Mouse (Mus musculus): Measurements from ENCODE around the gene Ttc36. TPM values are rescaled to one million over a fixed set of nuclear protein-coding genes. Genes with fewer than 3 reads are reported as not detected.
"Not testable (repeated sequence)": the region's sequence is repeated elsewhere in the genome, so short reads cannot be mapped to it uniquely, and the experiment has no call there.

Ttc36 gene
- polyA plus RNA-seq, 1 experiment from 2014 or later = not detected

DNA sequence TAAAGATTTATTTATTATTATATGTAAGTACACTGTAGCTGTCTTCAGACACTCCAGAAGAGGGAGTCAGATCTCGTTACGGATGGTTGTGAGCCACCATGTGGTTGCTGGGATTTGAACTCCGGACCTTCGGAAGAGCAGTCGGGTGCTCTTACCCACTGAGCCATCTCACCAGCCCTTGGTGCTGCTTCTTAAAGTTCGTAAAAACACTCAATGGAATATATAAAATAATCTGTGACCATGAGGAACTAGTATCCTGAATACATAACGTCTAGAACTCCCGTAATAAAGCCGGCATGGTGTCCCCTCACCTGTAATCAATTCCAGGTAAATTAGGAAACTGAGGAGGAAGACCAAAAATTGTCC, 34.9 kb downstream of the Ttc36 start:
- H3K4me1 ChIP-seq = peaks cover 25% of the 10 kb centered on the region
- H3K9me3 ChIP-seq; H3K27me3 ChIP-seq (replicated peaks); H3K36me3 ChIP-seq (replicated peaks); H3K9ac ChIP-seq; ATAC-seq (replicated peaks): not testable (repeated sequence)
- WGBS = 36% methylated on average over 9 of the region's 9 CpGs
- H3K27ac ChIP-seq = peak overlapping the region; percentile 98
- peak overlapping the region; percentile 77 for H3K4me3 ChIP-seq
- H3K4me2 ChIP-seq = peak overlapping the region; percentile 78

- Histone ChIP-seq H3K4me1 (peaks cover 25% of the 10 kb centered on the region), H3K27me3 (replicated peaks) (no peaks in the 10 kb centered on the region), H3K4me2 (peak within 1 kb of the TSS; percentile 78), H3K4me3 (peak within 1 kb of the TSS; percentile 77), H3K27ac (peak within 1 kb of the TSS; percentile 98), H3K36me3 (replicated peaks) (no peaks in the 10 kb centered on the region), H3K9me3 (no peaks in the 10 kb centered on the region), H3K9ac (peak within 1 kb of the TSS; percentile 98)
- ATAC-seq (replicated peaks) = peak; percentile 92
- WGBS = under 1% methylated on average over 82 of the region's 82 CpGs
Measured at GRCm38 (mm10) chr9:44767101-44768028, 35.5 kb downstream of the Ttc36 start, which contains the start of the genes Arcn1 and Ift46. TSS of gene Arcn1 (minus strand) at chr9:44767845. TSS of gene Ift46 (plus strand) at chr9:44767908.

GRCm38 (mm10) chr9:44760873-44761272, 42.0 kb downstream of the Ttc36 start:
- Histone ChIP-seq H3K4me1 (peaks cover 15% of the 10 kb centered on the region), H3K36me3 (replicated peaks) (peaks cover 8% of the 10 kb centered on the region), H3K4me3 (no peak overlapping the region), H3K9me3 (no peaks in the 10 kb centered on the region), H3K27ac (no peak overlapping the region), H3K4me2 (no peak overlapping the region), H3K27me3 (replicated peaks) (no peaks in the 10 kb centered on the region), H3K9ac (no peak overlapping the region)
- no peak for ATAC-seq (replicated peaks)
- 93% methylated on average over 2 of the region's 2 CpGs for WGBS

Other genes starting within 250 kb of the Ttc36 start
- gene Cxcr5, start 241.2 kb downstream of the Ttc36 start, polyA plus RNA-seq (2015; fragmentation: Nextera tagmentation; extraction: Ambion mirVana) = not detected in 2 replicates
- gene Ddx6, start 198.2 kb downstream of the Ttc36 start, polyA plus RNA-seq (2015; fragmentation: Nextera tagmentation; extraction: Ambion mirVana) = 20.7 and 22.6 TPM in 2 replicates
- gene Treh, start 129.8 kb downstream of the Ttc36 start, polyA plus RNA-seq (2015; fragmentation: Nextera tagmentation; extraction: Ambion mirVana) = not detected in 2 replicates
- 56.5 and 58.9 TPM in 2 replicates for gene Phldb1, start 67.9 kb downstream of the Ttc36 start, polyA plus RNA-seq (2015; fragmentation: Nextera tagmentation; extraction: Ambion mirVana)
- gene Arcn1, start 35.2 kb downstream of the Ttc36 start, polyA plus RNA-seq (2015; fragmentation: Nextera tagmentation; extraction: Ambion mirVana) = 134 and 136 TPM in 2 replicates
- 168 and 169 TPM in 2 replicates for gene Ift46, start 35.2 kb downstream of the Ttc36 start, polyA plus RNA-seq (2015; fragmentation: Nextera tagmentation; extraction: Ambion mirVana)
- gene Tmem25, start 3.8 kb downstream of the Ttc36 start, polyA plus RNA-seq (2015; fragmentation: Nextera tagmentation; extraction: Ambion mirVana) = 16.1 and 18.3 TPM in 2 replicates
- gene Kmt2a, start 78.2 kb upstream of the Ttc36 start, polyA plus RNA-seq (2015; fragmentation: Nextera tagmentation; extraction: Ambion mirVana) = 23.5 and 25.6 TPM in 2 replicates
- gene Atp5l, start 117.7 kb upstream of the Ttc36 start, polyA plus RNA-seq (2015; fragmentation: Nextera tagmentation; extraction: Ambion mirVana) = 670 and 687 TPM in 2 replicates
- gene Ube4a, start 162.5 kb upstream of the Ttc36 start, polyA plus RNA-seq (2015; fragmentation: Nextera tagmentation; extraction: Ambion mirVana) = 35.7 and 40.5 TPM in 2 replicates
- not detected in 2 replicates for gene Cd3g, start 177.4 kb upstream of the Ttc36 start, polyA plus RNA-seq (2015; fragmentation: Nextera tagmentation; extraction: Ambion mirVana)
- not detected in 2 replicates for gene Cd3d, start 178.7 kb upstream of the Ttc36 start, polyA plus RNA-seq (2015; fragmentation: Nextera tagmentation; extraction: Ambion mirVana)
- 0.09 TPM in 1 of 2 replicates, not detected in the other for gene Cd3e, start 206.6 kb upstream of the Ttc36 start, polyA plus RNA-seq (2015; fragmentation: Nextera tagmentation; extraction: Ambion mirVana)
- 2.5 and 2.8 TPM in 2 replicates for gene Mpzl2, start 236.7 kb upstream of the Ttc36 start, polyA plus RNA-seq (2015; fragmentation: Nextera tagmentation; extraction: Ambion mirVana)